Mouse (Mus musculus): ENCODE measurements at regions not wholly inside any gene's neighbourhood (a gene's known extent, or its start where the extent isn't known, plus 50 kb on each side); places are given as distances from the start of the nearest gene placed in this dataset.

DNA sequence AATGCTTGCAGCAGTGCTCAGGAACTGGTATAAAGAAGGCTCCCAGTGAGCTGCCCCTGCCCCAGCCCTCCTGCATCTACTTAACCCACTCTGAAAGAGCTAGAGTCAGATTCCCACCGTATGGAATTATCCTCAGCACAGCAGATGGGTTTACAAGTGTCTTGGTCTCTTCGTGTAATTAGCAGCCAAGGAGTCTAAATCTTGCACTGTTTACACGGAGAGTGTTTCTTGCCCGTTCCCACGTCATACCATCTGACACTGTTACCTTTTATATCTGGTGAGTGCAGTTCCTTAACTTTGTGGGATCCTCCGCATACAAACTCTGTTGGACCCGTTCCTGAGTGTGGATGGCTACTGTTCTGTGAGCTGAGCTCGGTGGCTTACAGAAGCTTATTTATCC lies 167.5 kb upstream of the Ntf3 start:
- TF ChIP-seq CTCF (IDR thresholded peaks at IDR 0.05; ENCODE audit: extremely low read depth, insufficient read length, insufficient replicate concordance, low read depth, low read length) (no peak), POLR2A (IDR thresholded peaks at IDR 0.05; ENCODE audit: low read depth, low read length) (no peak)
